32 mouse cellular contexts compared by ENCODE assay signal in genomic region chr10:78592856-78593379, GRCm38 (mm10). TPM values are rescaled to one million over a fixed set of nuclear protein-coding genes. Genes with fewer than 3 reads are reported as not detected.
DNase-seq lines count a peak whose midpoint lies in the region; ATAC-seq lines count a peak whose summit lies in the region.
"Had no signal": no experiment of that assay in that cellular context is flagged by ENCODE, and none has a peak within 500 bp of the region (broad histone marks: within the 10 kb centered on the region; RNA-seq: fewer than 3 reads in every experiment).

No protein-coding gene starts in this region.

- no peak overlapping the region for H3K27ac ChIP-seq in heart, embryonic 10.5 days
- no peak overlapping the region for H3K27ac ChIP-seq in midbrain, embryonic 11.5 days (ENCODE audit: low read depth, low read length)
- H3K27ac ChIP-seq in midbrain, embryonic 15.5 days: no peak overlapping the region
- H3K27ac ChIP-seq: embryonic facial prominence, embryonic 12.5 days; hindbrain, embryonic 14.5 days; hindbrain, postnatal 0 days had no signal

- H3K4me3 ChIP-seq in heart, embryonic 10.5 days: no peak overlapping the region
- no peak overlapping the region for H3K4me3 ChIP-seq in midbrain, embryonic 11.5 days (ENCODE audit: low read depth, low read length)
- no peak overlapping the region for H3K4me3 ChIP-seq in midbrain, embryonic 15.5 days

- H3K4me1 ChIP-seq in heart, embryonic 10.5 days: peaks cover 12% of the 10 kb centered on the region
- H3K4me1 ChIP-seq in midbrain, embryonic 11.5 days (ENCODE audit: control insufficient read depth, insufficient read depth, low read length): peaks cover 10% of the 10 kb centered on the region; the same call in 1 of the 2 replicates
- peaks cover 13% of the 10 kb centered on the region for H3K4me1 ChIP-seq in midbrain, embryonic 15.5 days

- H3K36me3 ChIP-seq in heart, embryonic 10.5 days: peaks cover 20% of the 10 kb centered on the region
- peaks cover 3% of the 10 kb centered on the region for H3K36me3 ChIP-seq in midbrain, embryonic 11.5 days (ENCODE audit: control insufficient read depth, insufficient read depth, low read length)
- H3K36me3 ChIP-seq in midbrain, embryonic 15.5 days (replicated peaks): no peaks in the 10 kb centered on the region

- no peaks in the 10 kb centered on the region for H3K9me3 ChIP-seq in heart, embryonic 10.5 days
- H3K9me3 ChIP-seq in midbrain, embryonic 11.5 days (ENCODE audit: control insufficient read depth, low read length): no peaks in the 10 kb centered on the region
- no peaks in the 10 kb centered on the region for H3K9me3 ChIP-seq in midbrain, embryonic 15.5 days
- H3K9me3 ChIP-seq: embryonic facial prominence, embryonic 12.5 days; embryonic facial prominence, embryonic 15.5 days; heart, embryonic 15.5 days had no signal

- H3K9ac ChIP-seq in midbrain, embryonic 11.5 days (ENCODE audit: low read length): no peak overlapping the region
- no peak overlapping the region for H3K9ac ChIP-seq in midbrain, embryonic 15.5 days
- H3K9ac ChIP-seq: embryonic facial prominence, embryonic 15.5 days; forebrain, postnatal 0 days had no signal

- H3K27me3 ChIP-seq in heart, embryonic 10.5 days (ENCODE audit: insufficient read depth, poor library complexity, severe bottlenecking): no peaks in the 10 kb centered on the region
- H3K27me3 ChIP-seq in midbrain, embryonic 11.5 days (ENCODE audit: control insufficient read depth, insufficient read depth, low read length): no peaks in the 10 kb centered on the region
- H3K27me3 ChIP-seq in midbrain, embryonic 15.5 days (replicated peaks): no peaks in the 10 kb centered on the region
- H3K27me3 ChIP-seq: embryonic facial prominence, embryonic 12.5 days; embryonic facial prominence, embryonic 15.5 days; heart, embryonic 15.5 days had no signal

- peak; percentile 13 for DNase-seq in cerebellum, adult 9-10 months
- DNase-seq in cerebellum, adult 18-20 months: no peak
- peak; percentile 68 for DNase-seq in heart, embryonic 10.5 days (ENCODE audit: low spot score)
- DNase-seq in heart, postnatal 4 days: no peak
- peak; percentile 79 for DNase-seq in midbrain, embryonic 11.5 days (ENCODE audit: low spot score, missing footprints)
- peak; percentile 42 for DNase-seq in thymus, postnatal 25 days
- no peak for DNase-seq in thymus, postnatal 36 days
- DNase-seq: adrenal gland, adult 8-10 months; adrenal gland, postnatal 25 days; cerebellum, adult 9-11 months; cerebellum, postnatal 25 days; forebrain, postnatal 0 days; gastrocnemius, adult 2 months; gastrocnemius, postnatal 14 days; heart, adult 18-20 months; heart, postnatal 36 days had no signal

- WGBS in heart, embryonic 10.5 days: 76% methylated on average over 4 of the region's 4 CpGs
- 91% methylated on average over 4 of the region's 4 CpGs for WGBS in midbrain, embryonic 11.5 days
- 94% methylated on average over 4 of the region's 4 CpGs for WGBS in midbrain, embryonic 15.5 days

- no peak overlapping the region for H3K4me2 ChIP-seq in midbrain, embryonic 11.5 days
- no peak overlapping the region for H3K4me2 ChIP-seq in midbrain, embryonic 15.5 days

- no peak for ATAC-seq in midbrain, embryonic 11.5 days (ENCODE audit: low FRiP score)
- ATAC-seq in midbrain, embryonic 15.5 days (replicated peaks): no peak
- ATAC-seq: activated CD4-positive, CD25-positive, alpha-beta regulatory T cell, adult 4 months; forebrain, embryonic 14.5 days; forebrain, postnatal 0 days; hindbrain, postnatal 0 days; inflammation-experienced regulatory T-cells, adult 6 months had no signal

RNA-seq across cellular contexts. Expression of gene Syde1, which starts 1.2 kb away (rescaled TPM):
- polyA plus RNA-seq in heart, embryonic 10.5 days (2016; fragmentation: Nextera tagmentation; extraction: Ambion mirVana): 12.2 and 13.3 TPM in 2 replicates
- total RNA-seq in heart, postnatal 4 days (2021): 10 to 100 TPM; 21.4 to 22.0 TPM
- 9.3 and 9.4 TPM in 2 replicates for polyA plus RNA-seq in midbrain, embryonic 11.5 days (2014; fragmentation: Nextera tagmentation; extraction: Ambion mirVana)
- 3.4 and 4.3 TPM in 2 replicates for polyA plus RNA-seq in midbrain, embryonic 15.5 days (2015; fragmentation: Nextera tagmentation; extraction: Ambion mirVana)

RNA-seq across cellular contexts. Expression of gene Ilvbl, which starts 18.8 kb away (rescaled TPM):
- 41.3 and 43.1 TPM in 2 replicates for polyA plus RNA-seq in heart, embryonic 10.5 days (2016; fragmentation: Nextera tagmentation; extraction: Ambion mirVana)
- total RNA-seq in heart, postnatal 4 days (2021): 10 to 100 TPM; 64.9 to 74.5 TPM
- 27.1 and 27.5 TPM in 2 replicates for polyA plus RNA-seq in midbrain, embryonic 11.5 days (2014; fragmentation: Nextera tagmentation; extraction: Ambion mirVana)
- 66.3 and 78.9 TPM in 2 replicates for polyA plus RNA-seq in midbrain, embryonic 15.5 days (2015; fragmentation: Nextera tagmentation; extraction: Ambion mirVana)

RNA-seq across cellular contexts. Expression of gene Olfr1357, which starts 25.0 kb away (rescaled TPM):
- not detected in 2 replicates for polyA plus RNA-seq in heart, embryonic 10.5 days (2016; fragmentation: Nextera tagmentation; extraction: Ambion mirVana)
- not detected for total RNA-seq in heart, postnatal 4 days (2021)
- polyA plus RNA-seq in midbrain, embryonic 11.5 days (2014; fragmentation: Nextera tagmentation; extraction: Ambion mirVana): not detected in 2 replicates
- not detected in 2 replicates for polyA plus RNA-seq in midbrain, embryonic 15.5 days (2015; fragmentation: Nextera tagmentation; extraction: Ambion mirVana)
- total RNA-seq: adrenal gland, adult 8-10 months; adrenal gland, postnatal 25 days; common myeloid progenitor, adult 5-6 weeks; ES-E14; forebrain, postnatal 0 days; gastrocnemius, adult 2 months; gastrocnemius, postnatal 14 days; gastrocnemius, postnatal 4 days; heart, adult 18-20 months; heart, postnatal 36 days; hindbrain, postnatal 0 days had no signal
- polyA plus RNA-seq: activated CD4-positive, CD25-positive, alpha-beta regulatory T cell, adult 4 months; brain, embryonic 14.5 days; embryonic facial prominence, embryonic 12.5 days; forebrain, embryonic 14.5 days; forebrain, postnatal 0 days; heart, embryonic 11.5 days; heart, embryonic 15.5 days; hindbrain, embryonic 11.5 days; hindbrain, embryonic 14.5 days; hindbrain, postnatal 0 days; inflammation-experienced regulatory T-cells, adult 6 months; intestine, embryonic 16.5 days had no signal

Comparison
In these comparisons a context has a peak if more than half of its experiments do, and no peak if none do; other contexts are left out.
1. DNase-seq: peak in cerebellum, adult 9-10 months (single experiment), heart, embryonic 10.5 days (single experiment), midbrain, embryonic 11.5 days (single experiment) and thymus, postnatal 25 days (single experiment); none in cerebellum, adult 18-20 months (0 of 2), heart, postnatal 4 days (single experiment) and thymus, postnatal 36 days (0 of 2).